Mouse (Mus musculus): ENCODE measurements around the gene Msi2. TPM values are rescaled to one million over a fixed set of nuclear protein-coding genes. Genes with fewer than 3 reads are reported as not detected.

The Msi2 gene
- total RNA-seq, 2 experiments from 2014 or later = 75.5 to 87.5 TPM

DNA sequence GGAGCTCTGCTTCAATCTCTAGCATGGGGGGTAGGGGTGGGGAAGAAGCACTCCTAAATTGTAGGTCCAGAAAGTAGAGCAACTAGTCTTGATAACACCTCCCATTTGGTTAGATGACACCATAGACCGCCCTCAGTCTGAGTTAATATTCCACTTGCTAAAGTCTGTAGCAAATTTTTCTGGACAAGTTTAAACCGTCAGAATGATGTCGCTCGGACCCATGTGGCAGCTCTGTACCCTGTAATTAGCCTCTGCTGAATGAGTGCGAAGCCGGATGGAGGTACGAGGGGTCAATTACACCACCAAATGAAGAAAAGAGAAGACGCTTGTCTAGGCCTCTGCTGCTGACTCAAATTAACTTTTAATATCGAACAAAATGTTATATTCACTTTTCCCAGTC, 92.3 kb downstream of the Msi2 start:
- intact Hi-C loops (cut with DNase I) = no loop called here

DNA sequence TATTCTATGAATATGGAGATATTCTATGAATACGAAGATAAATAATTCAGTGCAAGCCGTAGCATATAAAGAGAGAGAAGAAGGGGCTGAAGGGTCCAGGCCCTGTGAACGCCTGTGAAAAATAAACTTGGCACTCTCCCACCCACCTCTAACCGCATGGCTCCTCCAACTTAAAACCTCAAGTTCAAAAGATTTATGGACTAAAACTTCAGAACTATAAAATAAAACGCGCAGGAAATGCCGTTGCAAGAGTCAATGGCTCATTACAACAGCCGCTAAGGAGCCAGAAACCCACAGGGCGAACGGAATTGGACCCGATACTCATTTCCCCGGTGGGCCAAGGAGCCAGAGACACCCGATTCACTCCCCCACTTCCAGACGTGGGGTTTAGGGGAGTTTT, 93.2 kb downstream of the Msi2 start:
- DNase-seq (ENCODE audit: extremely low spot score in 1 of 2, low spot score in 2 of 2) = no peak
- intact Hi-C loops (cut with DNase I) = no loop called here

More for the DNA sequence above, 92.3 kb downstream of the Msi2 start:
- no peak for DNase-seq (ENCODE audit: extremely low spot score in 1 of 2, low spot score in 2 of 2)

DNA sequence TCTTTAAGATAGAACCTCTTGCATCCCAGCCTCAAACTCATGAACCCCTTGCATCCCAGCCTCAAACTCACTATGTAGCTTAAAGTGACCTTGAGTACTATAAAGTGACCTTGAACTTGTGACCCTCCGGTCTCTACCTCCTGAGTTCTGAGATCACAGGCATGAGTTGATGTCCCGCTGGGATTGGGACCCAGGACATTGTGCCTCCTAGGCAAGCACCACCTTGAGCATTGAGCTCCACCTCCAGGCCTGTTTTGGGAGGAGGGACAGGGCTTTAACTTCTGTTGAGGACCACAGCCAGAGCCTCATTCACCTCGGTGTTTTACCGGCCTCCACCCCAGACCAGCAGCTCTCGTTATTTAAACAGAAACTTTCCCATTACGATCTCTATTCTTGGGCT, 93.7 kb downstream of the Msi2 start:
- no peak for DNase-seq (ENCODE audit: extremely low spot score in 1 of 2, low spot score in 2 of 2)
- intact Hi-C loops (cut with DNase I) = no loop called here

DNA sequence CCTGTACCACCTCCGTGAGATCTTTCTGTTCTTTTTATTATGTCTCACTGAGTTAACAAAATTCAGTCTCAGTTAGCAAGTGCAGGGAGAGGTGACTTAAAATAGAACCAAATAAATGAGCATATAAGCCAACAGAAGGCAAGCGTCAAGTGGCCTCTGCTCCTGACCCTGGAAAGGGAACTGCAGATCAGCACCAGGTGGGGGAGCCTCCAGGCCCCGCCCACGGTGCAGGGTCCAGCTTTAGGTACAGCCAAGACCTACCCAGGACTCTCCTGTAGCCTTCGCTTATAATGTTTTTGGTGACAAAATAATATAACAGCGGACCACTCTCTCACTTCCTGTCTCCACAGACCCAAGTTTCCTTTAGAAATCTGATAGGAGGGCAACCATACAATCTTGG, 94.6 kb downstream of the Msi2 start:
- intact Hi-C loops (cut with DNase I) = no loop called here
- DNase-seq (ENCODE audit: extremely low spot score in 1 of 2, low spot score in 2 of 2) = no peak

DNA sequence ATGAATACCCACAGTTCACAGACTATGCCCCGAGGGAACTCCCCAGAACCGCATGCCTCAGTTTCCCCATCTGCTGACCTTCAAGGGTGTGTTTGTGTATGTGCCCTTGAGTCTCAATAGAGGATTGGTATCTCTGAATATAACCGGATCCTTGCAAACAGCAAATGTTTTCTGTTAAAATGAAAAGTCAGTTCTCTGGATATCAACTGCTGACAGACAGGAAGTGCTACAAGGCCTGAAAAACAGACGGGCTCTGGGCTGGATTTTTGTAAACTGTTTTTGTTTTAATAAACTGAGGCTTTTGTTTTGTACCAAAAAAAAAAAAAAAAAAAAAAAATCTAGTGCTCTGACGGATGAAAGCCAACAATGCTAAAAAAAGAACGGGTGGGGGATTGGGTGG, 95.8 kb downstream of the Msi2 start:
- DNase-seq (ENCODE audit: extremely low spot score in 1 of 2, low spot score in 2 of 2) = no peak
- intact Hi-C loops (cut with DNase I) = no loop called here

DNA sequence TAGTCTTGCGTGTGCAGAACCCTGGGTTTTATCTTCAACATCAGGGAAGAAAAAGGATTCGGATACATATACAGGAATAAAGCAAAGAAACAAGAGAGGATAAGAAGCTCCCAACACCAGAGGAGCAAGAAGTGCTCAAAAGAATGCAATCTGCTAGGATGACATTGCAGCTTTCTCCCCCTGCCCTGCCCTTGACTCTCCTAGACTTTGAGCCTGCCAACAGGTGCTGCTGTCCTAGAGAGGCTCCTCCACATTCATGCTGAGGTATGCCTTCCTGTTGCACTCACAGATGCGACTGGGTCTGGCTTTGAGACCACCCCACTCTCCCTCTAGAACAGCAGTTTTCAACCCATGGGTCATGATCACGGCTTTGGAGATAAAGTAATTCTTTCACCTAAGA, 96.5 kb downstream of the Msi2 start:
- DNase-seq (ENCODE audit: extremely low spot score in 1 of 2, low spot score in 2 of 2) = no peak
- intact Hi-C loops (cut with DNase I) = no loop called here

DNA sequence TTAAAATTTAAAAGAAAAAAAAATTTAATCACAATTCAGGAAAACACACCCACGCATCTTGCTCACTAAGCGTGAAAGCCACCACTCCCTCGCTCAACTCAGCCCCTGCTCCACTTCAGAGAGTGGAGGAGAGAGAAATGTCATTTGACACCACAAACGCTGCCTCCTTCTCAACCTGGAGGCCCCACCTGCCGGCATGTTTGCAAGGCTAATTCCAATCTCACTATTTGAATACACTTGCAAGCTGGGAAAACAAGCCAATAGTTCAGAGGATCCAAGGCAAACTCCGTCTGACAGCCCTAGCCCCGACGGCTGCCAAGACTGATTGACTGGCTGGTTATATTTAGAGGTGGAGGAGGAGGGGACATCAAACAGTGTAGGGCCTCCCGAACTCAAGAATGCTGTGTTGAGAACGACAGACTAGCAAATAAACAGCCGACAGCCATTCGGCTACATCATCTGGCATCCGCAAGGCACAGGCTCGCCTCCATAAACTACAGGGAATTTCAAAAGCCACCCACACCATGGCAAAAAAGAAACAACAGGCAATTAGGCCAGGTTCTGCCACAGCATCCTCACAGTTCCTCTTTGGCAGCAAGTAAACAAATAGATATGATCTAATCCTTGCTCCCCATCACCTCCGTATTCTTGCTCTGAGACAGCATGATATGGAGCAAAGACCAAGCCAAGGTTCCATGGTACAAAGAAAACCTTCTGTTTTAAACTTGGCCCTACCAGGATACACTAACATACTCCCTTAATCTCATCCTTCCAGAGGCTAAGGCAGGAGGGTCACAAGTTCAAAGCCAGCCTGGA, 97.9 kb downstream of the Msi2 start:
- DNase-seq (ENCODE audit: extremely low spot score in 1 of 2, low spot score in 2 of 2) = peak in 1 of 2 experiments; percentile 56
- intact Hi-C loops (cut with DNase I) = no loop called here

DNA sequence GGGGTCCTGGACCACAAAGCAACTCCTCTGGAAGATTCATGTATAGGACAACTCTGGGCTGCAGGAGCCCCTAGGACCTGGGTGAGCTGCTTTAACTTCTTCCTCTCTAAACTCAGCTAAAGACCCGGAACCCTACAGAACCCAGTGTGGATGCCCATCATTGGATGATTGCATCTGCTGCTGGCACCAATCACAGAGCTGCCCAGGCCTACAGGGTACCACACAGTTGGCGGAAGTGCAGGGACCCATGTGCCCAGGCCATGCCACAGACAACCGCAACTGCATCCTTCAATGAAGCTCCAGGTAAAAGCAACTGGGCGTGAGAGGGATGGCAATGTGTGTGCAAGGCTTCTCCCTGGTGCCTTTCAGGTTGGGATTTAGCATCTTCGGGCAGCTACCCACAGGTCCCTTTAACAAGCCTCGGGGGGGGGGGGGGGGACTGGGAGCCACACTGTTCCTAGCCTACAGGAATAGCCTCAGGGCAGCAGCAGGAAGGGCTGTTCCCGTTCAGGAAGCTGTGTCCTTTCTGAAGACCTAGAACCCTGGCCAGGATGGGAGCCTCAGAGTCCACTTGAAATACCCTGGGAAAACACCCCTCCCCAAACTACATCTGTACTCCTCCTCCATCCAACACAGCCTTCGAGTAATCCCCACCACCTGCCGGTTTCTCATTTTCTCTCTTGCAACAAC, 98.7 kb downstream of the Msi2 start:
- no peak for DNase-seq (ENCODE audit: extremely low spot score in 1 of 2, low spot score in 2 of 2)
- intact Hi-C loops (cut with DNase I) = no loop called here

DNA sequence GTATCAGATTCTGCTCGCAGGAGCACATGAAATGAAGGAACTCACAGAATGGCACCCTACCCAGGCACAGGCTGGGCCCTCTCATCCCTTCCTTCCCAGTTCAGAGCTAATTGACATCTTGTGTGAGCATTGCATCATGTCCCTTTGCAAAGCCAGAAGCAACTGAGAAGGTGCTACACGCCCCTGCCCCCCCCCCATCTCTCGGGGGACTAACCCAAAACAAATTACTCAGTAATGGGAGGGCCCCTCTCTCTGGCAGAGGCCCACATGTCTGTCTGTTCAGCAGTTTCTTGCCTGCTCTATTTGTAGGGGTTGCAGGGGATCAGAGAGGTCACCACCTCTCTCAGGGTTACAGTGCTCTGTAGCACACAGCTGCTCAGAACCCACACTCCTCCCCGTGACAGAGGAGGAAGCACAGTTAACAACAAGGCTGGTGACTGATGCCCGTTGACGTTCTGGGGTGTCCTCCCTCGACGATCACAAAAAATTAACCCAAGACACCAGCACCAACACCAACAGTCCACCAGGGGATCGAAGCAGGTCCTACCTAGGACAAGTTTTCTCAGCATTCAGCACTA, 99.5 kb downstream of the Msi2 start:
- intact Hi-C loops (cut with DNase I) = no loop called here
- peak in 1 of 2 experiments; percentile 64 for DNase-seq (ENCODE audit: extremely low spot score in 1 of 2, low spot score in 2 of 2)

DNA sequence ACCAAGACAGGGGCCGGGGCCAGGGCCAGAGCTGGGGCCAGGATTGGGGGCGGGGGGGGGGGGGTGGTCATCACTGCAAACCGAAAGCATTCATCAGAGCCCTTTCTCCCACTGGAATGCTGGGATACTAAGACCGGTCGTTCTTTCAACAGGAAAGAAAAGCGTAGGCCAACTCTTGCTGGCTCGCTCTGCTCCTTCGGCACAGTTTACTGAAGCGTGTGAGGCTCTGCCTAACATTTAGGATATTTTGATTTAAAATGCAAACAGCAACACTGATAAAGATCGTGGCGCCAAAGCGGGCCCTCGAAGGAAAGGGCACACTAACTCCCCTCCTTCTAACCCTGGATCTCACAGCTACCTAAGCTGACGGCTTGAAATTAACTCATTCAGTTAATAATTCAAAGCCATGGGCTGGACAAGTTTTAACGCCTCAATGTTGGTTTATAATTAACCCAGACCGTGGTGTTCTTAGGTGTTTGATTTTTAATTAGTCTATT, 100.3 kb downstream of the Msi2 start:
- DNase-seq (ENCODE audit: extremely low spot score in 1 of 2, low spot score in 2 of 2) = no peak
- intact Hi-C loops (cut with DNase I) = no loop called here

DNA sequence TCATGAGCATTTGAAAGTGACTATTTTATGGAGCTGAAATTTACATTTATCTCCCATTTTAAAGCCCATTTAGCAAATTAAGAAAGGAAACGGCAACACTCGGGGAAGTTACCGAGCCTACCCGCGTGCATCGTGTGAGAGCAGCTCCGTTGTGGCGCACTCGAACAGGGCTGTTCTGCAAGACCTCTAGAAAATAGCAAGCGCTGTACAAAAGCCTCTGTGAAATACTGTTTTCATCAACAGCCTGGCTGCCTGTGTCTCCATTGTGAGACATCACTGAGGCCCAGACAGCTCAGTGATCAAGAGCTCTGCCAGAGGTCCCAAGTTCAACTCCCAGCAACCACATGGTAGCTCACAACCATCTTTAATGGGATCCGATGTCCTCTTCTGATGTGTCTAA, 100.9 kb downstream of the Msi2 start:
- intact Hi-C loops (cut with DNase I) = no loop called here
- no peak for DNase-seq (ENCODE audit: extremely low spot score in 1 of 2, low spot score in 2 of 2)

DNA sequence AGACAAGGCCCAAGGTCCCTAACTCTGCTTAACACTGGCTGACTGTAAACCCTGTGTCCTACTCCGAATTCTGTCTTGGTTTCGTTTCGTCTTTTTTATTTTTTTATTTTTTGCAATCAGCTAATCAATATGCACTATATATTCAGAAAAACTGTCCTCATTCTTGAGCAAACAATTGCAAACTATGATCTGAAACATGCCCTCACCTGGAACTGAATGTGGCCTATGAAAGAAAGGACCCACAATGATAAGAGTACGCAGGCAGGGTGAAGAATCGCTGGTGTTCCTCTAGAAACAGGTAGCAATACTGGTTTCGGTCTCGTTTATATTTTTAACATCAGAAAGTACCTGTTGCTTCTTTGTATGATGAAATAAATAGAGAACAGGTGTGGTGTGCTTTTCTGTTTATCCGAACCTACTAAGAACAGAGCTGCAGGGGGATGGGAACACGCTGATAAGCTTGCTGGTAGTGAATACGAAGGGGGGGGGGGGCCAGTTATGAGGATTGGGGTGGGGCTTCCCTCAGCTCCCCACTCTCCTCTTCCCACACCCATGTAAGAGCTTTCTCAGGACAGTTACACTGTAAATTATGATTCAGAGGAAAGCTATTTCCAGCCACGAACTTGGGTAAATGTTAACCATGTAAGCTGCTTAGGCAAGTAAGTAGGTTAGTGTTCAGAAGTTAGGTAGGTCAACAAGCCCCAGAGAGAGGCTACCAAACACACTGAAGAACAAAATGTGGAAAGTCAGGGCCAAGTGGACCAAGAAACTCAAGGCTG, 103.6 kb downstream of the Msi2 start:
- DNase-seq (ENCODE audit: extremely low spot score in 1 of 2, low spot score in 2 of 2) = no peak
- intact Hi-C loops (cut with DNase I) = no loop called here

DNA sequence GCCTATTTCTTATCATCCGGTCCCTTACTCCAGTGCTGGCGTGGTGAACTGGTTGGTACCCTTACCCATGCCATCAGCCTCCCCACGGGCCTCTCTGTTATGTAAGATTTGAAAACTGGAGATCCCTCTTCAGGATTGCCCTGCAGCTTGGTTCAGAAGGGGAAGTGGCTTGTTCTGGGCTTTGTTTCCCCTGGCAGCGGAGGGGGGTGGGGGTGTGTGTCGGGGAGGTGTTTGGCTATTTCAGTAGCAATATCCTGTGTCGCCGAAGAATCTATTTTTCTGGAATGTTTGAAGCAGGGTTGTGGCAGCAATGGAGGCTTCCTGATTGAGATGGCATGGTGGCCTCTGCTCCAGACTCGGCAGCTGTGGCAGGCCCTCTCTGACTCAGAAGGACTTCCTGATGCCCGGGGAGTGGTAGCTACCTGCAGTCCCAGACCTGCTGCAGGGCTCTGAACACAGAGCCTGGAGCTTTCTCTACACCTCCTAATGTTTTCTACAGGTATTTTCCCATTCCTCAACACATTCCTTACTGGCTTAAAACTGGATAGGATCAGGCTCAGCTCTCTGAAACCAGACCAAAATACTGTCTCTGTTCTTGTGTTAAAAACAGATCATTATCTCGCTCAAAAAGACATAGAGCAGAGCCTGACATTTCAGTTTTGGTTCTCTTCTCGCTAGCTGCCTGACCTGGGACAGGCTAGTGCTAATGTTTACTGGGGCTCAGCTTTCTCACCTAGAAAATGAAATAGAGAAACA, 104.4 kb downstream of the Msi2 start:
- intact Hi-C loops (cut with DNase I) = no loop called here
- no peak for DNase-seq (ENCODE audit: extremely low spot score in 1 of 2, low spot score in 2 of 2)

DNA sequence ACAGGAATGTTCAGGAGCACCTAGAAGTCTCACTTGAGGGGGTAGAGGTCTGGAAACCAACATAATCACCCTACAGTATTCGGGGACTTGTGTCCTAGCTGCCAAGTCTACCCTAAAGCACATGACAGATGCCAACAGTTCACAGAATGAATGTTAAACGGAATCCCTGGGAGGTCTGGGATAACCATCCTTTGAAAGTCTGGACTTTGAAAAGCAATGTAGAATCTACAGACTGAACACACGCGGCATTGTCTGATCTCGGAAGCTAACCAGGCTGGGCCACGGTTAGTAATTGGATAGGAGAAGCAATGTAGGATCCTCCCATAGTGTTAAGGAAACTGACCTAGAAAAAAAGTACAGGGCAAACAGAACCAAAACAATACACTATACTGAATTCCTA, 105.3 kb downstream of the Msi2 start:
- DNase-seq (ENCODE audit: extremely low spot score in 1 of 2, low spot score in 2 of 2) = no peak
- intact Hi-C loops (cut with DNase I) = no loop called here

DNA sequence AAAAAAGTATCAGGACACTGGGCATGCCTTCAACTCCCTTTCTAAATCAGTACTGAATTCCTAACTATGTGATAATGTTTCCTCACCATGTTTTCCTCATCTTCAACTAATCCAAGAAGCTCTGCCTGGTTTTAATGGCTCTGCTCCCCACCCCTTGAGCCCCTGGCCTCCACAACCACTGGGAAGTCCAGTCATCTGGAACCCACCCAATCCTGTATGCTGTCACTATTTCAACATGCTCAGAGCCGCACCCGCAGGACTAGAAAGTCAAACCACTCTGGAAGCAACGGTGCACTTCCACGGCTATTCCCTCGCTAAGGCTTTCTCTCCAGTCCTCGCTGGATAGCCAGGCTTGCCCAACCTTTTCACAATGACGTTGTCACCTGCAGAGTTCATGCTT, 106.2 kb downstream of the Msi2 start:
- intact Hi-C loops (cut with DNase I) = no loop called here
- no peak for DNase-seq (ENCODE audit: extremely low spot score in 1 of 2, low spot score in 2 of 2)

DNA sequence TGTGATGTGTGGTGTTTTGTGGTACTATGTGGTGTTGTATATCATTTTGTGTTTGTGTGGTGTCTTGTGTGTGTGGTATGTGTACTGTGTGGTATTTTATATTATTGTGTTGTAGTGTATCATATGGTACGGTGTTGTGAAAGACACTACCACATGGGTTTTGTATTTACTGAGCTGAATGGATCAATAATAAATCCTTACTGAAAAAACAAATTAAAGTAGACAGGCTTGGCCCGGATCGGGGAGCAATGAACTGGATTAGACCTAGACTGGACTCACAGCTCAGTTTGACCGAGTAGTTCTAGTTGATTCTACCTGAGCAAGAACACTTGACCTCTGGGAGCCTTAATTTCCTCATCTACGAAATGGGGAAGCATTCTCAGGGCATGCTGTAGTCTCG, 107.5 kb downstream of the Msi2 start:
- intact Hi-C loops (cut with DNase I) = no loop called here
- no peak for DNase-seq (ENCODE audit: extremely low spot score in 1 of 2, low spot score in 2 of 2)

DNA sequence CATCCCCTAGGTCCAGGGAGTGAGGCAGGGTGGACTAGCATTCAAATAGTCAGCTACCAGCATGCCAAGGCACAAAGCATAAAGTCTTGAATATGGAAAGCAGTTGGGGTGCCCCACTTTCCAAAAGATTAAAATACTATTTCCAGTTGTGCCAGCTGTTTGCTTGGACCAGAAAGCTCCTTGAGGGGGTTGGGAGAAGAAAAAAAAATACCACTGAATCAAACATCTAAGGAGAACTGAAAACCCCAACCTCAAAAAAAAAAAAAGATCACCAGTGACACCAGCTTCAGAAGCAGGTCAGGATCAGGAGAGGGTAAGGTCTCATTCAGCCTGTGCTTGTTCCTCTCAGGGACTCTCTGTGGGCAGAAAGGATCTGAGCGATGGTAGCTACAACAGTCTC, 108.2 kb downstream of the Msi2 start:
- no peak for DNase-seq (ENCODE audit: extremely low spot score in 1 of 2, low spot score in 2 of 2)
- intact Hi-C loops (cut with DNase I) = no loop called here

DNA sequence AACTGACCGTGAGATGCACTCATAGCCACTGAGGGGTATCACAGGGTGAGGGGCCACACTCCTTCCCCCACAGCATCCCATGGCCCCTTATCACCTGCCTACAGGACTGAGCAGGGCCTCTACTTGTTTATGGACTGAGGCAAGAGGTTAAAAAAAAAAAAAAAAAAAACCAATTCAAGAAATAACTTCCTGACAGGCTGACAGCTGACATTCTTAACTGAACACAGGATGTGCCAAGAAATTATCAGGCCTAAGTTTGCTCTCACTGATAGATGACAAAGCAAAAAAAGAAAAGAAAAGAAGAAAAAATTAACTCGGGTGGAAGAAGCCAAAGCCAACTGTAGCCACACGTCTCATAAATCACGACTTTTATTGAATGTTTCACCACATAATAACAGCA, 109.7 kb downstream of the Msi2 start:
- intact Hi-C loops (cut with DNase I) = no loop called here
- no peak for DNase-seq (ENCODE audit: extremely low spot score in 1 of 2, low spot score in 2 of 2)
